Mouse (Mus musculus): ENCODE results near the gene Lif.

Gene Lif

DNA sequence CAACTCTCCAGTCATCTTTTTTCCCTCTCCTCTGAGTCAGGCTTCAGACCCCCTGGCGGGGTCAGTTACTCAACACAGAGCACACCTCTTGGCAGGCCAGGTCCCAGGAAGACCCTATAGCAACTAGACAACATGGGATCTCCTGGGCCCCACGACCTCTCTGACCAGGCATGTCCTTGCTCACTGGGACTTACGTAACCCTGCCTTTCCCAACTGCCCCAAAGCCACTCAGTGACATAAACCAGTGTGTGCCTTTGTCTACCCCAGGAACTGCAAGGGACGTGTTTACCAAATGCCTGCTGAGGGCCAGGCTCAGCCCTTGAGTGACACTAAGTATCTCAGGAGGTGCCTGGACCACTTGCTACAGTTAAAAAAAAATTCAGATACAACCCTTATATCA lies 27.5 kb upstream of the Lif start:
- DNase-seq (ENCODE audit: low read depth, low spot score), result no peak

DNA sequence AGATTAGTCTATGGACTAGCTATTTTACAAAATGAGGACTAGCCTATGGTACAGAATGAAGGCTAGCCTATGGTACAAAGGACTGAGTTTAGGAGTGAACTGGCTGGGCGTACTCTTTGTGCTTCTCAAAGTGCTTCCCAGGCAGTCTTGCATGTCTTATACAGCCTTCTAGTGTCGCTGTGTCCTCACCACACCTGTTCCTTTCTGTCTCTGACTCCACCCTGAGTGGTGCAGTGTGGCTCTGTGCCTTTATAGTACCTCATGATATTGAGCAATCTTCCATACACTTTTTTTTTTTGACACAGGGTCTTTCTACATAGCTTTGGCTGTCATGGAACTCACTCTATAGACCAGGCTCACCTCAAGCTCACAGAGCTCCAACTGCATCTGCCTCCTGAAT lies 25.9 kb upstream of the Lif start:
- no peak for DNase-seq (ENCODE audit: low read depth, low spot score)

DNA sequence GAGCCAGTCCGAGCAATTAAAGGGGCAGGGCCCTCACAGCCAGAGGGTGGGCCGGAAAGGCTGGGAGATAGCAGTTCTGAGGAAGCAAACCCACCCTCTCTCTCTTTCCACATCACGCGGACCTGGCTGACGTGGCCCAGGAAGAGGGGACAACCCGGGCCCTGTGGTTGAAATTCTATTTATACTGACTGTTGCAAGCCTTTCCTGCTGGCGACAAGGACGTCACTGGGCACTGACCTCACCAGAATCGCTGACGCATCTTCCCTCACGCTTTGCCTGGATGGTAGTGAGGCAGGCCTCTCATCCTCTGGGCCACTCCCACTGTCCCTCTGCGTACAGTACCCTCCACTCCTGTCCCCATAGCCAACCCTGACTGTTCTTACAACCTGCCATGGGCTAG lies 24.7 kb upstream of the Lif start:
- no peak for DNase-seq (ENCODE audit: low read depth, low spot score)

DNA sequence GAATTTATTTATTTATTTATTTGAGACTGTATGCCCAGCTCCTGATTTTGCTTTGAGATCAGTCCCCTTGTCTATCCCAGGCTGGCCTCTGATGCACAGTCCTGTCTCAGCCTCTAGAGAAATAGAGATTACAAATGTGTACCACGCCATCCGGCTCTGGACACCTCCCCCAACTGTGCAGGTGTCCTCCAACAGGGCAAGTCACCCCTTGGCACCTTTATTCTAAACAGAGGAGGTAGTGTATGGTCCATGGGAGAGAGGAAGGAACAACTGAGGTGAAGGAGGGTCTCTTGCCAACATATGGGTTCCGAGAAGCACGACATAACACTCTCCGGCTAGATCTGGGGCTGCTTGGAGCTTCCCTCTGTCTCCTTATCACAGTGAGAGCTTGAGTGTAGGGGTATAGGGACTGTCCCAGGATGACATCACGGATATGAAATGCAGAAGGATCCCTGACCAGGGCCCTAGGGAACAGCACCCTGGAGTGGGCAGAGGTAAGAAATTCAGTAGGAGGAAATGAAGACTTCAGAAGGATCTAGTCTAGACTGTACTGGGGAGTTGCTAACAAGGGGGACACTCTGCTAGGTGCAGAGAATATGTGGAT lies 22.2 kb upstream of the Lif start:
- no peak for DNase-seq (ENCODE audit: low read depth, low spot score)

DNA sequence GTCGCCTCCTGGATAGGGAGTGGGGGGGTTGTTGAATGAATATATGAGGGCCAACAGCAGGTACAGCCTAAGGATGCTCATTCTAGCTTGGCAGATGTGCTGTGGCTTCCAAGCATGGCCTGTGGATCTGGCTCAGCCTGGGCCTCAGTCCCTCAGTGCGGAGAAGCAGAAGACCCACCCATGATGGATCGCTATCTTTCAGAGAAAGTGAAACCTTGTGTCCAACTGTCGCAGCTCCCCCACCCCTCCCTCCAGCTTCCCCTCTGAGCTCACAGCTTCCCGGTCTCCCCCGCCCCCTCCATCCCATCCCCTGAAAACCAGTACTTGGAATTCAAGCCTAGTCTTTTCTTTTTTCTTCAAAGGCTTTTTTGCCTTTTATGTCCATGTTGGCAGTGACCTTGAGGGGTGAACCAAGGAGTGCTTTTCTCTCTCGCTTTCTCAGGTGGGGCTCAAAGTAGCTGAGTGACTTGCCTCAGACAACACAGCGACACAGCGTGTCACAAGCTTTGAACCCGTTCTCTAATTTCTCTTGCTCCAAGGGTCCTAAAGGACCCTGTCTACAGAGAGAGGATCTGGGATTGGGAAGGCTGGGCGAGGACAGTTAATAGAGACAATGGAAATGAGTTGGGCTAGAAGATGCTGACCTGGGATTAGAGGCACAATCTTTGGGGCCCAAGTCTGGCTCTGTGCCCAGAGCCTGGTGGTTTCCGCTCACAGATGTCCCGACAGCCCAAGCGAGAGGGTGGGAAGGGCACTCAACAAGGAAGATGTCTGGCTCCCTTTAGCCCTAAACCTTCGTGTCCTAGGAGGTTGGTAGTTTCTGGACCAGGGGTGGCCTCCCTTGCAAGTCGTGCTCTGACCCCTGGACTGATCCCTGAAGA lies 21.5 kb upstream of the Lif start, which contains the start of gene Osm:
TSS of gene Osm (plus strand) at position 756 of the 881 bp plus-strand sequence.
- no peak for DNase-seq (ENCODE audit: low read depth, low spot score)

DNA sequence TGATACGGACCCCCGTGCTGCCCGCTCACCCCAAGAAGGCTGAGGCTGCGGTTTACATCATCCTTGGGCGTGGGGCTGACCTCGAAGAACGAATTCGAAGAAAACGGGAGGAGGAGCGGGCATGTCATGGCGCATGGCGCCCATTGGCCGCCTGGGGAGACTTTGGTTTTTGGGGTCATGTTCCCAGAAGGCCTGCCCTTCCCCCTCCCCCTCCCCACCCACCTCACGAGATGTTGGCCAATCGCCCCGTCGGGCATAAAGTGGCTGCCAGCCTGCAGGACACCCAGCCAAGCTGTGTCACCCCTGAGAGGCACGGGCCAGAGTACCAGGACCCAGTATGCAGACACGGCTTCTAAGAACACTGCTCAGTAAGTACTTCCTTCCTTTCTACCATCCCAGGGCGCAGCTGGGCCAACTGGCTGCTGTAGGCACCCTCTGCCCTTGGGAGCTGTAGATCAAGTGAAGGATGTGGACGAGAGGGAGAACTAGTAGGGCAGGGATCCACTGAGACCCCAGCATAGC lies 20.8 kb upstream of the Lif start:
- no peak for DNase-seq (ENCODE audit: low read depth, low spot score)

DNA sequence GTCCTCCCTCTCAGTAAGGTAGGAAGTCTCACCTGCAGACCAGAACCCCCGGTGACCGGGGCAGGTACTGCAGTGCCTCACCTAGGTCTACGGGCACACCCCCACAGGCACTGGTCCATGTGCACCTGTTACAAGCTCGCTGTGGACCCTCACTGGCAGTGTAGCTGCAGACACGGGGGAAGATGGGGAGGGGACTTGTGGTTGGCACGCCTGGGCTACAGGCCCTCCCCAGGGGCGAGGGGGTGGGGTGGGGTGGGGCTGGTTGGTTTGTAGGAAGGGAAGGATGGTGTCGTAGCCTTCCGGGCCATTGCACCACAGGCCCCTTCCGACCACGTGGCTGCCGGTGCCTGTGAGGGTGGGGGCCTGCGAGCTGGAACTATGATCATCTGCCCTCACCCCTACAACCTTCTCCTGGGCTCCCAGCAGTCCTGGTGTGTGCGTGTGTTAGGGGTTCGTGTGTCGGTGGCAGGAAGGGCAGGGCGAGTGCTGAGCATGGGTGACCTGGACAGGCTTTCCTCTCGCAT lies 19.9 kb upstream of the Lif start:
- no peak for DNase-seq (ENCODE audit: low read depth, low spot score)

DNA sequence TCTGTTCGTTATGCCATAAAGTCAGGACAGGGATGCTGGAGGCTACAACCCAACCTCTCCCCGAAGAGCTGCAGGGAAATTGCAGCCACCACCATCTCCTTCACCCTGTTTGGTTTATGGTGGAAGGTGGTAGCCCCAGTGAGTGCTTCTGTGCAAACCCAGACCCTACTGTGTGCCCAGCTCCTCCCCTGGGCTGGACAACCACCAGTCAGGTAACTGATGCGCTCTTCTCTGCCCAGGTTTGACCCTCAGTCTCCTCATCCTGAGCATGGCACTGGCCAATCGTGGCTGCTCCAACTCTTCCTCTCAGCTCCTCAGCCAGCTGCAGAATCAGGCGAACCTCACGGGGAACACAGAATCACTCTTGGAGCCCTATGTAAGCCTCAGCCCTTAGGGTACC lies 19.2 kb upstream of the Lif start:
- DNase-seq (ENCODE audit: low read depth, low spot score), result no peak

DNA sequence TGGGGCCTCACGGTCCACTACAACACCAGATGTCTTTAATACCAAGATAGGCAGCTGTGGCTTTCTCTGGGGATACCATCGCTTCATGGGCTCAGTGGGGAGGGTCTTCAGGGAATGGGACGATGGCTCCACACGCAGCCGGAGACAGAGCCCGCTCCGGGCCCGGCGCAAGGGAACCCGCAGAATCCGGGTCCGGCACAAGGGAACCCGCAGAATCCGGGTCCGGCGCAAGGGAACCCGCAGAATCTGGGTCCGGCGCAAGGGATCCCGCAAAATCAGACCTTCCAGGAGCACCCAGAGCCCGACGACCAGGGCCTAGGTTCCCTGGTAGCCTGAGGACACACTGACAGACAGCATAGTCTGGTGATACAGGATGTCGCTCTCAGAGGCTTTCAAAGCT lies 17.7 kb upstream of the Lif start:
- no peak for DNase-seq (ENCODE audit: low read depth, low spot score)

DNA sequence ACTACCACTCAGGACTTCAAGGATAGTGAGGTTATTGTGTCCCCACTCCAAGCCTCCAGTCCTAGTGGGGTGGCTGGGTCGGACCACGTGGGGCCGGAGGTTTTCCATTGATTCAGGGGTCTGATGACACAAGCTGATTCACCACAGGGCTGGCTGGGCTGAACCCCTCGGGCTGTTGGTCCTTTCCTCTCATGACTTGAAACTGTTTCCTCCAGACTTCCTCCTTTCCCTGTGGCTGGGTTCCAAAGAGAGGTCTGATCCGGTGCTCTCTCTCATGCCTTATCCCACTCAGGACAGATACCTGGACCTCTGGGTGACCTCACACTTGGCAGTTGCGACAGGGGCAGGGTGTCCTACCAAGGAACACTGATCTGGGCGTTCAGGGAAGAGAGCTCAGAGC lies 17.2 kb upstream of the Lif start:
- DNase-seq (ENCODE audit: low read depth, low spot score), result no peak

DNA sequence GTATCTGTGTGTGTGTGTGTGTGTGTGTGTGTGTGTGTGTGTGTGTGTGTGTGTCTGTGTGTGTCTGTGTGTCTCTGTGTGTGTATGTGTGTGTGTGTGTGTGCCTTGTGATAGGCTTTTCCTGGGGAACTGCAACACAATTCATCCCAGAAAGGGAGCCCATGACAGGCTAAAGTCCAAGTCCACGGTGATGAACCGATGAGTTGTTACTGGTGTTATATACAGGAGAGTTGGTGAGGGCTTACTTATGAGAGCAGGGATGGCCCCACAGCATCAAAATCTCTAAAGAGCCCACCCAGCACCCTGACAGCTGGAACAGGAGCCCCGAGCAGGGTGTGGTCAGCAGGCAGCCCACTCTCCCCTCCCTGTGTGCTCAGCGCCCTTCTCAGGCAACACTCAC lies 16.2 kb upstream of the Lif start:
- DNase-seq (ENCODE audit: low read depth, low spot score), result no peak

DNA sequence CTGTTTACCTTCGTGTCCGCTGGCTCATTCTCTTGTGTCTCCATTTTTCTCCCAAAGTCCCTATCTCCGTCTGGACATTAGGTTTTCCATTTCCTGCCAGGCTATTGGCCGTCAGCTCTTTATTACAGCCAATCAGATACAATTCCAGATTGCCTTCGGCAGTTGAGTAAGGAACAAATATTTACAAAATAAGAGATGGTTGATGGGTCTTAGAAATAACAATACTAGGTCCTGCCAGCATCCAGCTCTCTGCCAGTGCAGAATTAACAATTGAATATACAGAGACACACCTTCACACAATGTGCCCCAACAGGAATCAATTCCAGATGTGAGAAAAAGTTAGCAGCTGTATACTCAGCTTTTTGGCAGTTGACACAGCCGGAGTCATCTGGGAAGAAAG lies 11.2 kb upstream of the Lif start:
- no peak for DNase-seq (ENCODE audit: low read depth, low spot score)

DNA sequence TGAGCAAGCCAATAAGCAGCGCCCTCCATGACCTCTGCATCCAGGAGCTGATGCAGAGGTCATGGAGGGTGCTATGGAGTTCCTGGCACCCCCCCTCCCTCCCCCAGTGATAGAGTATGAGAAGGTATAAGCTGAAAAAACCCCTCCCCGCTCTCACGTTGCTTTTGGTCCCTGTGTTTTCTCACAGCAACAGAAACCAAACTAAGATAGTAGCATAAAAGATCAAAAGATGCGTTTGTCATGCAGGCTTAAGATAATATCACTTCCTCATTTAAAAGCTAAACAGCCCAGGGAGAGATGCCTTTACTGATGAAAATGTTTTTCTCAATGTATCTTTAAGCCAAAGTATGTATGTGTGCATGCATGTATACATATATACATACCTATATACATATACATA lies 10.7 kb upstream of the Lif start:
- no peak for DNase-seq (ENCODE audit: low read depth, low spot score)

DNA sequence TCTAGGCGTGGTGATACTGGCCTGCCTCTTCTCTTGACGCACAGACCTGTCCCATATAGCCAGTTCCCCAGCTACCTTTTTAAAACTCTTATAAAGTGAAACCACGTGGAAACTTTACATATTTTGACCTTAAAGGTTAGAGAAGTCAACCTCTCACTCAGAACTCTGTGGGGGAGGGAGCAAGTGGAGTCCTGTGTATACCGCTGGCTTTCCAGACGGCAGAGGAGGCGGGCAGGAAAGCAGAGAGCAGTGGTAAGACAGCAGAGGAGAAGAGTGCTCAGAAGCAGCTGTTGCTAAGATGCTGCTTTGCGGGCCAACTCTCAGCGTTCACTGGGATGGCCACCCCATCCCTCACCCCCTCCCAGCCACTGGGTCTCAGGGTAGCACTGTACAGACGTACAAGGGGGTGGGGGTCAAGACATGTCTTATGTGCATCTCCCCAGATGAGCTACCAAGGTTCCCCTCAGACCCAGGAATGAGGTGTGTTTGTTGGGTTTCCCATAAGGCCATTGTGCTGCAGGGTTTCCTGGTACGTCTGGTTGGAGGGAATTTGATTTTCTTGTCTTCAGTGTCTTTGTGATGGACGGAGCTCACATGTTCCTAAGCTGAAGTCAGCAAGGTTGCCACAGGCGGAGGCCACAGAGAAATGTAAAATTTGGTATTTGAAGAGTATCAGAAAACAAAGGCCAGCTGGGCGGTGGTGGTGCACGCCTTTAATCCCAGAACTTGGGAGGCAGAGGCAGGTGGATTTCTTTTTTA lies 10.0 kb upstream of the Lif start:
- no peak for DNase-seq (ENCODE audit: low read depth, low spot score)

DNA sequence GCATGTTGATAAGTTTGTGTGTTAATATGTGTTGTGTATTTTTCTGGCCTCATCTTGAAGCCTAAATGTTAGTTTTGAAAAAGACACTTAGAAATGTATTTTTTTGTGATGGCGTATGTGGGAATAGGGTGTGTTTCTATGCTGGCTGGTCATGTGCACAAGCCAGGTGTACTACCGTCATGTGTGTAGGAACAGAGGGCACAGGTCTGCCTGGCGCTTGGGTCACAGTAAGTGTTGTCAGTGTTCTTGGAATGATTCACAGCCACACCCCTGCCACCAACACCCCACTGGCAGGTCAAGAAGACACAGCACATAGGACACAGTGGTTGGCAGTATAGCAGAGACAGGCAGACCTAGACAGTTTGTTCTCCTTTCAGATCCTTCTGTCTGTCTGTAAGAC lies 8.2 kb upstream of the Lif start:
- no peak for DNase-seq (ENCODE audit: low read depth, low spot score)

DNA sequence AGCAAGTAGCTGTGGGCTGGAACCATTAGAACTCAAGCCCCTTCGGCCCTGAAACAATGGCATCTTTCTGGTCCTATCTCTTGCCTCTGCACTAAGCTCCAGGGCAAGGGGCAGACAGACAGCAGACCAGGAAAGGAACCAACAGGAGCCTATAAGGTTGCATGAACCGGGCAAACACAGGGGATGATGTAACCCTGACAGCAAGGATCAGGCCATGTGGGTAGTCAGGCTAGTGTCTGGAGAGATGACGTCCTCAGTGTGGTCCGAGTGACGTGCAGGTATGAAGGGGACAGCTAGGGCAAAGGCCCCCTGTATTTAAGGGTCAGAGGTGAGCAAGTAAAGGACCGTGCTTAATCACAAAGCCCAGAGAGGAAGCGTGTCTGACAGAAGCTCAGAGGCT lies 7.1 kb upstream of the Lif start:
- DNase-seq (ENCODE audit: low read depth, low spot score), result no peak

DNA sequence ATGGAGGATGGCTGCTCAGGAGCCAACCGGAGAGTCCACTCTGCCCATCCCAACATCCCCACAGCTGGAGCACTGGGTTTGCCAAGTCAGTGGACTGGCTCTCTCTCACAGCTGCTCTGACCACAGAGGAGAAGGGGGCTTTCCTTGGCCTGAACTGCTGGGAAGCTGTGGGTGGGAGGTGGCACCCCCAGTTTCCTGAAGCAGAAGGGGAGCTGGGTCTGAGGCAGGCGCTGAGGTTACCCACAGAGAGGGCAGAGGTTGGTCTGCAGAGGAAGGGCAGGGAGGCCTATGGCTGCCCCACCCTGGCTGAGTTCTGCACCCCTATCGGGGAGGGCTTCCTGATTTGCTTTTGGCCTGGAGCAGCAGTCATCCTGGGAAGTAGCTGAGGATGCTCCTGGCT lies 6.0 kb upstream of the Lif start:
- no peak for DNase-seq (ENCODE audit: low read depth, low spot score)

DNA sequence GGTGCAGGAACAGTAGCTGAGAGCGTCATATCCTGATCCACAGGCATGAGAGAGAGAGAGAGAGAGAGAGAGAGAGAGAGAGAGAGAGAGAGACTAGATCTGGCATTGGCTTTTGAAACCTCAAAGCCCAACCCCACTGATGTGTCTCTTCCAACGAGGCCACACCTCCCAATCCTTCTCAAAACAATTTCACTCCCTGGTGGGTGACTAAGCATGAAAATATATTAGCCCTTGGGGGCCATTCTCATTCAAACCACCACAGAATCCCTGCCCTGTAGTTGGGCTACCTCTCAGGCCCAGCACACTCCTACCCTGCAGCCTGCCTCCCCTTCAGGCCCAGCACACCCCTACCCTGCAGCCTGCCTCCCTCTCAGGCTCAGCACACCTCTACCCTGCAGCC lies 4.5 kb upstream of the Lif start:
- DNase-seq (ENCODE audit: low read depth, low spot score), result no peak

DNA sequence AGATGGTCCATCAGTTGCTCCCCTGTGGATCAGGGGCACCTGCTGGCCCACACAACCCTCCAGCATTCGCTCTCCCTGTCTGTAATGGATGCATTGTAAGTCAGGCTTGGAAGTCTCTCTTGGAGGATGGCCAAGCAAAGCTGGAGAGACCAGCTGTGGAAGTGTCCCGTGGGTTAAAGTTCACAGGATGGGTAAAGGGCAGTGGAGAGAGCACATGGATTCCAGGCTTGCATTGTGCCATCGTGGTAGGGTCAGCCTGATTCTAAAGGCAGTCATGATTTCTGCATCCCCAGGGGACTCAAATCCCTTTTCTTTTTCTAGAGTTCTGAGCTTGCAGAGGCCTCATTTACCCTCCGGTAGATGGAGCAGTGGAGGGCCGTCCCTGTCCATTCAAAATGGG lies 399 bp downstream of the Lif start:
- no peak for DNase-seq (ENCODE audit: low read depth, low spot score)

DNA sequence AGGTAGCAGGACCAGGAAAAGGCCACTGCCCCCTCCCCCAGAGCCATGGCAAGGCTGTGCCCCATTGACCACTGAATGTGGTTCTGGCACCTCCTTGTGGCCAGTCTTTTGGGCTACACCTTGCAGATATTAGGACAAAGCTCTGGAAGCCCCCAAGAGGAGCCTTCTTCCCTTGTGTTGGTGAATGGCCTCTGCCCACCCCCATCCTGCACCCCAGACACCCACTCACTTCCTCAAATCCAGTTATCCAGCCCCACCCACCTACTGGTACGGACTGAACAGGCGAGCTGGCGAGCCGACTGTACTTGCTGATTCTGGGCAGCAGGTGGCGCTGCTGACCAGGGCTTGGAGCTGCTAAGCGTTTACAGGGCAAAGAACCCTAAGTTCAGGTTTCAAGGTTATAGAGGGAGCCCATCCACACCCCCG lies 1.3 kb downstream of the Lif start:
- peak; percentile 70 for DNase-seq (ENCODE audit: low read depth, low spot score)

DNA sequence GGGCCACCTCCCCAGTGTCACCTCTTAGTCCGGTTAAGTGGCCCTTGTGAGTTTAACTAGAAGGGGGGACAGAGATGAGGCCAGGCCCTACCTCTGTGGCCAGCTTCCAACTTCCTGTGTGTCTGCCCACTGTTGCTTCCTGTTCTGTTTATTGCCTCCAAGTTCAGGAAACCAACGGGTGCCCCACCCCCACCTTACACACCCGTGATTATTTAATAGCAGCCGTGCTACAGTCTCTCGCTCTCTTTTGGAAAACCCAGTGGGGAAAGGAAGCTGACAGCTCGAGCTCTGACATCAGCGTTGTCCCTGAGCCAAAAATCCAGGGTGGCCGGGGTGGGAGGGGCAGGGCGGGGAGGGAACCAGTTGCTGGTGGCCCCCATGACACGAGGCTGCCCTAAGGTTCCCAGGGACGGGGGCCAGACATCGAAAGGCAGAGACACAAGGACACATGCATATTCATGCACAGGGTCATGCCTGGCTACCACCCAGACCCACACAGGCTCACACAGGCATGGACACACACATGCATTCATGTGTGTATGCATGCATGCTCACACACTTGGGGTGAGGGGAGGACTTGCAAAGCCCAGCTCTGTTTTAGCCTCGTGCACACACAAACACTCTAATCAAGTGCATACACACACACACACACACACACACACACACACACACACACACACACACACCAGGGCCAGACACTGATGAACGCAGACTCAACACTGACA lies 3.3 kb downstream of the Lif start:
- DNase-seq (ENCODE audit: low read depth, low spot score), result no peak

DNA sequence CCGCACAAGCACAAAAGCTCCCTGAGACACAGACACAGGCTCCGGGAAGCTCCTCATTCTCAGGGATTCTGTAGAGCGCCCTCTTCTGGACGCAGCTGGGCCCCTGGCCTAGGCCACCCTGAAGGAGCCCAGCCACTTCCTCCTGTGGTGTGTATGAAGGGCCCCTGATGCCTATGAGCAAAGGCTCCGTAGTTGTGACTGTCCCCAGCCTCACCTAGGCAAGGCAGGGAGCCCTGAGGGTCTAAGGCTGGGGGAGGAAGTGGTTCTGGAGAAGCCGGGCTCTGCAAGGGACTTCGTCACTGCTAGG lies 3.8 kb downstream of the Lif start:
- peak; percentile 30 for DNase-seq (ENCODE audit: low read depth, low spot score)

Measured in c-Kit-negative CD71-positive TER-119-positive erythroid progenitor cells, embryonic 14.5 days (primary cell).